Comparison of ENCODE assay signal across 8 mouse cellular contexts in genomic region chr16:90185928-90186588, GRCm38 (mm10). TPM values are rescaled to one million over a fixed set of nuclear protein-coding genes. Genes with fewer than 3 reads are reported as not detected.
A peak's percentile ranks its signal among the peaks of the same experiment; 100 is the strongest.
DNase-seq lines count a peak whose midpoint lies in the region; ATAC-seq and TF ChIP-seq lines count a peak whose summit lies in the region.

No protein-coding gene starts in this region.

- H3K27ac ChIP-seq in bone marrow macrophage, adult 2 months (ENCODE audit: insufficient read depth, low read depth, low read length) = no peak overlapping the region
- H3K27ac ChIP-seq in embryonic fibroblast, embryonic 13.5 days (ENCODE audit: insufficient read depth, low read length) = no peak overlapping the region
- no peak overlapping the region for H3K27ac ChIP-seq in neural tube, embryonic 14.5 days (ENCODE audit: low read depth, low read length)
- H3K27ac ChIP-seq in testis, adult 2 months (ENCODE audit: control insufficient read depth, insufficient read depth, low read depth, low read length) = no peak overlapping the region

- no peak overlapping the region for H3K9ac ChIP-seq in neural tube, embryonic 14.5 days (replicated peaks; ENCODE audit: low read depth, low read length)

- TF ChIP-seq POLR2A in bone marrow macrophage, adult 2 months (IDR thresholded peaks at IDR 0.05; ENCODE audit: borderline replicate concordance, low read depth, low read length) = no peak
- TF ChIP-seq POLR2A in embryonic fibroblast, embryonic 13.5 days (IDR thresholded peaks at IDR 0.05; ENCODE audit: low read depth, low read length) = no peak
- no peak for TF ChIP-seq POLR2A in testis, adult 2 months (IDR thresholded peaks at IDR 0.05; ENCODE audit: control insufficient read depth, low read depth, low read length)

- WGBS in neural tube, embryonic 14.5 days = 38% methylated on average over 8 of the region's 8 CpGs

- peaks cover 37% of the 10 kb centered on the region for H3K4me1 ChIP-seq in E14TG2a.4 (replicated peaks; ENCODE audit: low read depth, low read length)
- H3K4me1 ChIP-seq in bone marrow macrophage, adult 2 months (ENCODE audit: control insufficient read depth, insufficient read depth, low read length) = no peaks in the 10 kb centered on the region
- no peaks in the 10 kb centered on the region for H3K4me1 ChIP-seq in embryonic fibroblast, embryonic 13.5 days (ENCODE audit: control insufficient read depth, insufficient read depth, low read length)
- no peaks in the 10 kb centered on the region for H3K4me1 ChIP-seq in neural tube, embryonic 14.5 days (ENCODE audit: control insufficient read depth, insufficient read depth, low read length)
- H3K4me1 ChIP-seq in testis, adult 2 months (ENCODE audit: control insufficient read depth, insufficient read depth, low read length) = no peaks in the 10 kb centered on the region

- DNase-seq in heart, postnatal 14 days = peak; percentile 79 to 87
- peak; percentile 79 to 91 for DNase-seq in kidney, postnatal 25 days
- peak; percentile 77 to 80 for DNase-seq in lung, adult 18-20 months

- intact Hi-C loops in heart, postnatal 14 days (cut with DNase I) = loop anchor here (1.0 to 2.0 kb wide), 2 partner anchors 342 to 411 kb away; no protein-coding TSS in a partner anchor

- no peaks in the 10 kb centered on the region for H3K9me3 ChIP-seq in E14TG2a.4 (ENCODE audit: low read length)
- H3K9me3 ChIP-seq in neural tube, embryonic 14.5 days (ENCODE audit: control insufficient read depth, low read length) = no peaks in the 10 kb centered on the region

- no peaks in the 10 kb centered on the region for H3K27me3 ChIP-seq in E14TG2a.4 (ENCODE audit: insufficient read depth, low read length)
- H3K27me3 ChIP-seq in neural tube, embryonic 14.5 days (ENCODE audit: control insufficient read depth, insufficient read depth, low read length) = no peaks in the 10 kb centered on the region
- no peaks in the 10 kb centered on the region for H3K27me3 ChIP-seq in testis, adult 2 months (ENCODE audit: control insufficient read depth, insufficient read depth, low read length)

- no peak overlapping the region for H3K4me3 ChIP-seq in E14TG2a.4 (replicated peaks; ENCODE audit: low read length)
- H3K4me3 ChIP-seq in bone marrow macrophage, adult 2 months (ENCODE audit: insufficient read depth, low read length) = no peak overlapping the region
- H3K4me3 ChIP-seq in embryonic fibroblast, embryonic 13.5 days (ENCODE audit: insufficient read depth, low read length) = no peak overlapping the region
- H3K4me3 ChIP-seq in neural tube, embryonic 14.5 days (ENCODE audit: low read depth, low read length) = no peak overlapping the region
- H3K4me3 ChIP-seq in testis, adult 2 months (ENCODE audit: control insufficient read depth, low read depth, low read length) = no peak overlapping the region

- H3K4me2 ChIP-seq in neural tube, embryonic 14.5 days (ENCODE audit: low read depth, low read length) = no peak overlapping the region

- H3K36me3 ChIP-seq in E14TG2a.4 (ENCODE audit: insufficient read depth, low read length) = no peaks in the 10 kb centered on the region
- H3K36me3 ChIP-seq in neural tube, embryonic 14.5 days (ENCODE audit: control insufficient read depth, insufficient read depth, low read length) = no peaks in the 10 kb centered on the region
- H3K36me3 ChIP-seq in testis, adult 2 months (ENCODE audit: control insufficient read depth, insufficient read depth, low read length) = no peaks in the 10 kb centered on the region

- ATAC-seq in neural tube, embryonic 14.5 days (ENCODE audit: low read depth) = peak; percentile 86

- peak; percentile 65 for TF ChIP-seq CTCF in E14TG2a.4 (conservative IDR thresholded peaks at IDR 0.05; ENCODE audit: low read length)
- TF ChIP-seq CTCF in bone marrow macrophage, adult 2 months (IDR thresholded peaks at IDR 0.05; ENCODE audit: low read depth, low read length) = peak; percentile 72
- TF ChIP-seq CTCF in embryonic fibroblast, embryonic 13.5 days (IDR thresholded peaks at IDR 0.05; ENCODE audit: borderline replicate concordance, insufficient read depth, low read length) = peak; percentile 88; the same call in 1 of the 2 replicates
- TF ChIP-seq CTCF in testis, adult 2 months (IDR thresholded peaks at IDR 0.05; ENCODE audit: control insufficient read depth, insufficient read depth, insufficient replicate concordance, low read depth, low read length) = peak; percentile 72; the same call in 1 of the 2 replicates

RNA-seq across cellular contexts. Expression of gene Sod1, which starts 34.5 kb away (rescaled TPM):
- polyA plus RNA-seq in bone marrow macrophage, adult 2 months (2012; ENCODE audit: insufficient read depth, insufficient read length, missing spikeins) = 892 and 932 TPM in 2 replicates
- 370 and 487 TPM in 2 replicates for polyA plus RNA-seq in embryonic fibroblast, embryonic 13.5 days (2011; ENCODE audit: insufficient read length, low read depth, missing spikeins)
- 100 to 1,000 TPM; 463 to 497 TPM for total RNA-seq in heart, postnatal 14 days (2021)
- 939 and 1,024 TPM in 2 replicates for polyA plus RNA-seq in neural tube, embryonic 14.5 days (2014; fragmentation: Nextera tagmentation; extraction: Ambion mirVana)
- polyA plus RNA-seq in testis, adult 2 months (2012; rRNA removed) = 407 and 434 TPM in 2 replicates

RNA-seq across cellular contexts. Expression of gene Tiam1, which starts 42.5 kb away (rescaled TPM):
- polyA plus RNA-seq in bone marrow macrophage, adult 2 months (2012; ENCODE audit: insufficient read depth, insufficient read length, missing spikeins) = 18.2 and 21.4 TPM in 2 replicates
- polyA plus RNA-seq in embryonic fibroblast, embryonic 13.5 days (2011; ENCODE audit: insufficient read length, low read depth, missing spikeins) = 17.8 and 18.6 TPM in 2 replicates
- total RNA-seq in heart, postnatal 14 days (2021) = 1 to 10 TPM; 6.1 to 7.6 TPM
- 24.4 and 34.8 TPM in 2 replicates for polyA plus RNA-seq in neural tube, embryonic 14.5 days (2014; fragmentation: Nextera tagmentation; extraction: Ambion mirVana)
- 6.6 and 9.6 TPM in 2 replicates for polyA plus RNA-seq in testis, adult 2 months (2012; rRNA removed)
